Mouse (Mus musculus): ENCODE measurements around the gene Ubl5.
A peak's percentile ranks its signal among the peaks of the same experiment; 100 is the strongest.
"Not testable (repeated sequence)": the region's sequence is repeated elsewhere in the genome, so short reads cannot be mapped to it uniquely, and the experiment has no call there.

Ubl5 gene

DNA sequence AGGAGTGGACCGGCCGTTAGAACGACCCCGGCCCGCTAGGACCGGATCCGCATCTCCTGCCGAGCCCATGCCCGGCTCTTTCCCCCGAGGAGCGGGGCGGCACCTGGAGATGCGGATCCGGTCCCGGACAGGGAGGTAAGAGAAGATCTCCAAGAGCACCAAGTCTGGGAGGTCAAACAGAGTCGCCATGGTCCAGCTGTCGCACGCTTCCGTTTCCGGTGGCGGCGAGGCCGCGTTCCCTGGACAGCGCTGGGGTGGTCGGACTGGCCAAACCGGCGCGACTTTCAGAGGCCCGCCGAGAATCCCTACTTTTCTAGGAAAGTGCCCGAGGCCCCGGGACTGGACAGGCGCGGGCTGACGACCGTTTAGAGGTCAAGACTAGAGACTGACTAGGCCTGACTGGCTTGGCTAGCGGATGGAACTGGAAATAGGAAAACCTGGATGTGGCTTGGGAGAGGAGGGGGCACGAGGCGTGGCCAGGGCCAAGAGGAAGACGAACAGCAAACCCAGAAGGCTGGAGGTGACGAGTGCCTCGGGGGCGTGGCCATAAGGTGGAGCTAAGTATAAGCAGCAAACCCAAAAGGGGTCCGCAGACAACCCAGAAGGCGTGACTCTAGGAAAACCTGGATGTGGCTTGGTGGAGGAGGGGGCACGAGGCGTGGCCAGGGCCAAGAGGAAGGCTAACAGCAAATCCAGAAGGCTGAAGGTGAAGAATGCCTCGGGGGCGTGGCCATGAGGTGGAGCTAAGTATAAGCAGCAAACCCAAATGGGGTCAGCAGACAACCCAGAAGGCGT, at the start of gene Ubl5:
Gene Ubl5 (plus strand): TSS at position 778 of the 795 bp plus-strand sequence.
- peak; percentile 86 to 95 for DNase-seq

DNA sequence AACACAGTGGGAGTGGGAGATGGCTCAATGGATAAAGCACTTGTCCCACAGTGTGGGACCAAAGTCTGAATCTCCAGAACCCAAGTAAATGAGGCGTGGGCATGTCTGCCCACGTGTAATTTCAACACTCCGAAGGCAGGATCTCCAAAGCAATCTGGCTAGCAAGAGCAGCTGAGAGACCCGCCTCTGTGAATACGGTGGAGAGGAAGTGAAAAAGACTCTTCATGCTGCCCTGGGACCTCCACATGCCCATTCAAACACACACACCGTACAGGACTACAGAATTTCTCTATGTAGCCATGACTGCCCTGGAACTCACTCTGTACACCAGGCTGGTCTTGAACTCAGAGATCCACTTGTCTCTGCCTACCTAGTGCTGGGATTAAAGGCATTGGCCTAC, 41.4 kb upstream of the Ubl5 start:
- no peak for DNase-seq

DNA sequence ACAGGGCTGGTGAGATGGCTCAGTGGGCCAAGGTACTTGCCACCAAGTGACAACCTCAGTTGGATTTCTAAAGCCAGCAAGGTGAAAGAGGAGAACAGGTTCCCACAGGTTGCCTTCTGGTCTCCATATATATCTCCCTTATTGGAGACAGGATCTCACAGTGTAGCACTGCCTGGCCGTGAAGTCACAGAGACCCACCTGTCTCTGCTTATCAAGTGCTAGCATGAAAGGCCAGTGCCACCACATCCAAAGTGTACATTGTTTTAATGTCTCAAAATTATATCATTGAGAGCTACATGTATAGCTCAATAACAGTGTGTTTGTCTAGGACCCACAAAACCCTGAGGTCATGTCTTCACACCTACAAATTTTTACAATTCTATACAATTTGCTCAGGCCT, 36.4 kb upstream of the Ubl5 start:
- no peak for DNase-seq

DNA sequence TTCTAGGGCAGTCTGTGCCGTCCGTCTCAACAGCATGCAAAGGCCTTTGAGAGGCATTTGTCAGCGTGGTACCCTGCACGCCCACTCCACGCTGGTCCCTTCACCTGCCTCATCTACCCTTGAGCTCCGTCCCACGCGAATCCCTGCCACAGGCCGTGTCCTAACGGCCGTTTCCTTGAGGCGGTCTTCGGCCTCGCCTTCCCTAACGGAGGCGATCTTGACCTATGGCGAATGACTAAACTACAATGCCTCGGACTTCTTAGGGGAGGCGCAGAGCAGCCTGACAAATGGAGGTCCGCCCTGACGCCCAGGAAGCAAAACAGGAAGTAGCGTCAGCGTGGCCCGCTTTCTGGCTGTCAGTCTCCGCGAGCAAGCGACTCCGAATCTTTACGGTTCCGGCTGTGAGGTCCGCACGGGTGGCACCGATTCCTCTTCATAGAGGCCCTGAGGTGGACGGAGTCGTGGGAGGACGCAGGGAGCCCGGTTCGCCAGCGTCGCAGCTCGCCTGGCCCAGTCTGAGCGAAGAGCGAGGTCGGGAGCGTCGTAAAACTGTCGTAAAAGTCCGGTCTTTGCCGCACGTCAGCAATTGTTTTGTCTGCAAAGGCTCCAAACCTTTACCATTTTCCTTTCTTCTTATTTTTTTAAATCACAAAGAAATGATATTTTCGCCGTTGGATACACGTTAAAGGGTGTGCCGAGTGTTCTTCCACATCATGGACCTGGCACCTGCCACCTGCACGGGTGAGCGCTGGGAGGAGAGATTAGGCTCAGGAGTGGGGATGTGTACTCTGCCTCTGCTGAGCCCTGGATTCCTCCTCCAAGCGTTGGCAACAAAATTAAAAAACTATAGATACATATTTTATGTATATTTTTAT, 35.3 kb upstream of the Ubl5 start:
- peak; percentile 92 to 94 for DNase-seq

DNA sequence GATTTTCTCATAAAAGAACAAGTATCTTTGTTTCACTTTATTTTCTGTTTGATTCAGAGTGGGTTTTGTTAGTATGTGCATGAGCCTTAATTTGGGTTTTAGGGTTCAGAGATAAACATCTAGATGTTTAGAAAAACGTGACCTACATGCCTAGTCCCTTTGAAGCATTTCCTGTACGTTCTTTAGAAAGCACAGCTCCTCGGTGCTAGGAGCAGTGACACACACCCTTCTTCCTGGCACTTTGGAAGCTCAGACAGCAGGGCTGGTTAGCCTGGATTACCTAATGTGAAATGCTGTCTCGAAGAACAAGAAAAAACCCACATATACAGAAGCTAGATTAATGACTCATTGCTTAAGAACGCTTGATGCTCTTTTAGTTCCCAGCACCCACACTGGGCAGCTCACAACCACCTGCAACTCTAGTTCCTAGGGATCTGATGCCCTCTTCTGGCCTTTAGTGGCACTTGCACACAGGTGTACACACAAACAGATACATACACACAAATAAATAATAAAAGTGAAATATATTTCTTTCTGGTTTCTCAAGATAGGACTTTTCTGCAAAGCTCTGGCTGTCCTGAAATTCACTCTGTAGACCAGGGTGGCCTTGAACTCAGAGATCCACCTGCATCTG, 32.7 kb upstream of the Ubl5 start:
- DNase-seq = no peak

DNA sequence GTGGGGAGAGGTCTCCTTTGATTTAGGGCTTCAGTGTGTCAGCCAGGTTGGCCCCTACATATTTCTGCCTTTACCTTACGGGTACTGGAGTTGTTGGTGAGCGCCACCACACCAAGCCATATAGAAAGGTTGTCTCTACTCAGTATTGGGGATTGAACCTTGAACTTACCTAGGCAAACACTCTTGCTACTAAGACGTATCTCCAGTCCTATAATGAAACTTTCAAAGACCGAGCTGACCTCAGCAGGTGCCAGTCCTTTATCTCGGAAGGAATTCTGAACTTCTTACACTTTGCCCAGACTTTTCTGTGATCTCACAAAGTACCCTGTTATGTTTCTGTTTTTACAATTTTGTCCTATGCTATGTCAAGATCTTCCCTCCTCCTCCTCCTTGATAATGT, 30.7 kb upstream of the Ubl5 start:
- DNase-seq = no peak

DNA sequence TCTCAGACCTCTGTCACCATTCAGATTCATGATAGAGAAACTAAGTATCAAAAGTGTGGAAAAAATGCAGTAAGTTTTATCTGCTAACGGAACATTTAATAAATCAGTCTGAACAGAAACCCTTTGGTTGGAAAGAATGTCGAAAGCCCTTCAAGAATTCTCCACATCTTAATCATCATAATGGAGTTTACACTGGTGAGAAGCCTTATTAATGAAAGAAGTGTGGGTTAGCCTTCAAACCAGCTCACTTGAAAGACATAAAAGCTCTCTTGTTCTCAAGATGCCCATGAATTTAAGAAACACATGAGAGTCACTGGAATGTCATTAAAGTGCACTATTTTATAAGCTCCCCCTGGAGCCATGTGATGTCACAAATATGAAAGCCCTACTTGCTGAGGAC, 26.0 kb upstream of the Ubl5 start:
- no peak for DNase-seq

DNA sequence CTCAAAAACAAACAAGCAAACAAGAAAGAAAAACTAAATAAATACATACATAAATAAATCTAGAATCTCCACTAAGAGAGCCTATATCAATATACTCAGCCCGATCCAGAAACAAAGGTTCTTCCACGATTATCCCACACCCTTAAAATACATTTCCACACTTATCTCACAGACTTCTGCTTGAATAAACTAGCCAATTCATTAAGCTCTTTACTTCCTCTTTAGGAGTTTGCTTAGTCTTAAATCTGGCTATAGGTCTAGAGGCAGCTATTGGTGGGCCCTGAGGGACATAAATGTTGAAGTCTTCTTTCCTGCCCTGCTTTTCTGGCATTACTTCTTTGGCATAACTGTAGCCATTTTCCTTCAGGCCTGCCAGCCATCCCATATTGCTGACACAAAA, 11.3 kb upstream of the Ubl5 start:
- DNase-seq = no peak

DNA sequence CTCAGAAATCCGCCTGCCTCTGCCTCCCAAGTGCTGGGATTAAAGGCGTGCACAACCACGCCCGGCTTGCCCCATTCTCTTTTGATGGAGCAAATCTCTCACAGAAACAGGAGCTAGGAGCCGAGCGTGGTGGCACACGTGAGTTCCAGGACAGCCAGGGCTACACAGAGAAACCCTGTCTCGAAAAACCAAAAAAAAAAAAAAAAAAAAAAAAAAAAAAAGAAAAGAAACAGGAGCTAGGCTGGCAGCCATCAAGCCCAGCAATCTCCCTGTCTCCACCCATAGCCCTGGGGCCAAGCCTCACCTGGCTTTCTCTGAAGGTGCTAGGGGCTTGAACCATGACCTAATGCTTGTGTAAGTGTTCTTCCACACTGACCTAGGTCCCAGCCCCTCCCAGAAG, 7.0 kb upstream of the Ubl5 start:
- not testable (repeated sequence) for DNase-seq

DNA sequence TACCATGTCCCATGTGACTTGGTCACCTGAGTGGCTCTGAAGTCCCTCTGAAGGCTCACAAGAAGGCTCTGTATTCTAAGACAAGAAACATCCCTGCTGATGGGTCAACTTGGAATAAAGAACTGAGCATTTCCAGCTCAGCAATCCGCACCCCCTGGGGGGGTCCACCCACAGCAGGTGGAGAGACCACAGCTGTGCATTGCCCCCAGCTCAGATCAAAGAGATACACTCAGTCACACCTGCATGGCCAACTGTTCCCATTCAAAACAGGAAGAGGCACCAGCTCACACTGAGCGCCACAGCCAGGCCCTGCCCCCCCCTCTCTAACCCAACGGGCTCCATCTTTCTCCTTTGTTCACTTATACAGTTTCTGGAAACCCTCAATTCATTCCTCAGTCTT, 6.4 kb upstream of the Ubl5 start:
- DNase-seq = peak; percentile 28 to 55

DNA sequence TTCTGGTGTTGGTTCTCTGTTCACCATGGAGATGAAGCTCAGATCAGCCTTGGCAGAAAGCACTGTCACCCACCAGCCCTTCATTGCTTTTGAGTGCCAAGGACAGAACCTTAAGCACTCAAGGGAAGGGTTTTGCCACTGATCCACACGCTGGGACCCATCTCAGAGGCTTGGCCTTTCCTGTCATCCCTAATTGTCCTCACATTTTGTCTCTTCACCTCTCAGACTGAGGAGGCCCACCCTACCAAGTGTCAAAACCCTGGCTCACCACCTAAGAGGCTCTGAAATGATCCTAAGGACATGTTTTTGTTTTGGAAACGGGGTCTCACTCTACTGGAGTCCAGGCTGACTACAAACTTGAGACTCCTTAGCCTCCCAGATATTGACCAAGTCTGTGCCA, 5.9 kb upstream of the Ubl5 start:
- DNase-seq = no peak

DNA sequence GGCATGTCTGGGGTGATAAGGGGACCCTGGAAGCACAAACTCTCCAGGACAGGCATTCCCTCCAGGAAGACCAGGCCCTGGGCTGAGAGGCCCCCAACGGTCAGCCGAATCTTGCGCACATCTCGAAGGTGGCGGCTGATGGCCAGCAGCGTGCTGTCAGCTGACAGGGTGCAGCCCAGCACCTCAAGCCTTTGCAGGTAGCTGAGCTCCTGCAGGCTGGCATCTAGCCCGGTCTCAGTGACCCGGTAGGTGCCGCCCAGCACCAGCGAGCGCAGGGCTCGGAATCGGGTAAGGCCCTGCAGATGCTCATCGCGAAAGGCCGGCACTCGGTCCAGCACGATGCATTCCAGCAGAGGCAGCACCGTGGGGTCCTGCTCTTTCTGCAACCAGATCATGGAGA, 4.1 kb upstream of the Ubl5 start:
- no peak for DNase-seq

DNA sequence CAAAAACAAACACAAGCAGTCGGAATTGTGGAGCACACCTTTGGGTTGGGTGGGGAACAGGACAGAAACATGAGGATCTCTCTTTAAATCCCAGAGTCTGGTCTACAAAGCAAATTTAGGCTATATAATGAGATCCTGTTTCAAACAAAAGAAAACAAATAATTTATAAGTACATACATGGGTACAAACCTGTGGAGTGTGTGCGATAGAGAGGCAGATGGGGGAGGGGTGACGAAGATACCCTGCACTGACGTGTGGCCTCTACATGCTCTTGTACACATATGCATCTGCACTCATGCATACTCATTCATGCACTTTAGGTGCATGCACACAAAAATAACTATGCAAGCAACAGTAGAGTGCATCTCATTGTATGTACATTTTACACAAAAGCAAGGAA, 3.2 kb upstream of the Ubl5 start:
- DNase-seq = no peak

DNA sequence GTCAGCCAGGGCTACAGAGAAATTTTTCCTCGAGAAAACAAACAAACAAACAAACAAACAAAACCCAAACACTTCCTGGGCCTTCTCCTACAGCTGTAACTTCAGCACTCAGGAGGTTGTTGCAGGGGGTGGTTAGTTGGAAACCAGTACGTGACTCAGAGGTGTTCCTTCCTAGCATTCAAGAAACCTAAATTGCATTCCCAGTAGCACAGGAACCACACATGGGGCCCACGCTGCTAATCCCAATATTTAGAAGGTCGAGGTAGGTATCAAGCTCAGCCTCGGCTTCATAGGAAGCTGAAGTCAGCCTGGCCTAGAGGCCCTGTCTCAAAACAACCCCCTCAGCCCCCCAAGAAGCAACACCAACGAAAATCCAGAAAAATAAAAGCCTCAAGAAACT, 1.2 kb upstream of the Ubl5 start:
- no peak for DNase-seq

DNA sequence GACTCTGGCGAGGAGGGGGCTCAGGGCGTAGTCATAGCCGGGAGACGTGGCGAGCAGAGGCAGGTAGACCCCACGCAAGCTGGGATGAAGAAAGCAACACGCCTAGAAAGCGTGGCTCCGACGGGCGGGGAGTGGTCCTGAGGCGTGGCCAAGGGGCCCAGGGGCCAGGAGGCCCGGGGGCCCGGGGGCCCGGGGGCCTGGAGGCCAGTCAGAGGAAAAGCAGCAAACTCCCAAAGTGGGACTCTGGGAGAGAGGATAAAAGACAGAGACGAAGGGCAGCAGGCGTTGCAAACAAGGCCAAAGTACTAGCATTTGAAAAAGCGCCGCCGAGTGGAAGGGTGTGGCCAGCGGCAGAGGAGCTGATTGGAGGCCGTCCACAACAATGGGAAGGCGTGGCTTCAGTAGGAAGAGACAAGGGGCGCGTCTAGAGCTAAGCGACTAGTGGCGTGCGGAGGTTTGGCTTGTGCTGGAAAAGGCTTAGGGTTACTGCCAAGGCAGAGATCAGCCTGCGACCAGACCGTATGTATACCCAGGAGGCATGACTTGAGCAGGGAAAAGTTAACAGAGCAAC, 303 bp downstream of the Ubl5 start:
- peak; percentile 92 to 93 for DNase-seq

DNA sequence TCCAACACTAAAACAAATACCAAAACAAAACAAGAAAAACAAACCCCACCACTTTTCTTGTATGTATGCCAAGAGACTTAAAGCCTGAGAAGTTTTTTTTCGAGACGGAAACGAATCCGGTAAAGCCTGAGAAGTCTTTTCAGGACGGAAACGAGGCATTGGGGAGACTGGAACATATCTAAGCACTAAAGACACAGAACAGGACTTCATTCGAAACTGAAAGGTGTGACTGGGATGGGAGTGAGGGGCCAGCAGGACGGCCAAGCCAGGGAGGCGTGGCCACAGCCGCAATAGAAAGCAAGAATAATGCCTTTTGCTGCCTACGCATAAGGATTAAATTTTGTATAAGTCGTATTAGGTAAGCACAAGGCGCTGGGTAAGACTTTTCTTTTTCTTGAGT, 1.1 kb downstream of the Ubl5 start:
- DNase-seq = no peak

DNA sequence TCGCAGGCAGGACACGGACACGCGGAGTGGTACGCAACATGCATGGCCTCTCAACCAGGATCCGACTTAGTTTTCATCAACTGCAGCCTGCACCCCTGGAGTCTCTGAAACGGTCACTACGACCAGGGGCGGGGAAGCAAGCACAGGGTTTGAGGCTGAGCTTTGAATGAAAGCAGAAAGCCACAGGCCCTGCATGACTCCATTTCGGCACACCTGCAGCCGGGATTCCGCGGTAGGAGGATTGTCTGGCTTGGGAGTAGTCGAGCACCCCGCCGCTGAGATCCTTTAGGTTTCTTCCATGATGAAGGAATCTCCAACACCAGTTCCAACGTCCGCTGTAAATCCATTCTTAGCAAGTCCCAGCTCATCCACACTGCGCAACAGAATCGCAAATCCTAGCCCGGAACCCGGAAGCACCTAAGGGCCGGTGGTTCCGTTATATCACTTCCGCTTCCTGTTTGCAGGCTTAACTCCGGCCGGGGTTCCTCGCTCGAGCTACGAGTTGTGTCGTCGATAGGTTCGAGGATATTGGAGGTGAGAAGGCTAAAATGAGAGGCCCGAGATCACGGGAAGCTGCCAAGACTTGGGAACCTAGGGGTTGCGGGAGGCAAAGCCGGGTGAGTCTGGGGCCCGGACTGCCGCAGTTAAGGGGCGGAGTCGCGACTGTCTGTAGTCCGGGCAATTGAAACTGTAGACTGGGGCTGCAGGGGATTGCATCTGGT, 1.8 kb downstream of the Ubl5 start, which contains the start of gene Fbxl12:
Gene Fbxl12 (minus strand): TSS at position 408 of the 722 bp plus-strand sequence.
- DNase-seq = peak; percentile 80 to 81

DNA sequence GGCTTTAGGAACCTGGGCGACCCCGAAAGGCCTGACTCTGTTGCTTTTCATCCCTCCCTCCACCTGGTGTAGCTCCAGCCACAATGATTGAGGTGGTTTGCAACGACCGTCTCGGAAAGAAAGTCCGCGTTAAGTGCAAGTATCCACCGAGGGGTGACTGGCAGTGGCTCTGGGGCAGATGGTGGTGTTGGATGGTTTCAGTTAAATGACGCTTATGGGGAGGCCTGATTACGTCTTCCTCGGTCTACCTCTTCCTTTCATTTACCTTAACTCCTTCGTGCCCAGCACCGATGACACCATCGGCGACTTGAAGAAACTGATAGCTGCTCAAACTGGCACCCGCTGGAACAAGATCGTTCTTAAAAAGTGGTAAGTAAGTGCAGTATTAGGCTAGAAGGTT, 2.4 kb downstream of the Ubl5 start:
- DNase-seq = peak; percentile 13 to 22

DNA sequence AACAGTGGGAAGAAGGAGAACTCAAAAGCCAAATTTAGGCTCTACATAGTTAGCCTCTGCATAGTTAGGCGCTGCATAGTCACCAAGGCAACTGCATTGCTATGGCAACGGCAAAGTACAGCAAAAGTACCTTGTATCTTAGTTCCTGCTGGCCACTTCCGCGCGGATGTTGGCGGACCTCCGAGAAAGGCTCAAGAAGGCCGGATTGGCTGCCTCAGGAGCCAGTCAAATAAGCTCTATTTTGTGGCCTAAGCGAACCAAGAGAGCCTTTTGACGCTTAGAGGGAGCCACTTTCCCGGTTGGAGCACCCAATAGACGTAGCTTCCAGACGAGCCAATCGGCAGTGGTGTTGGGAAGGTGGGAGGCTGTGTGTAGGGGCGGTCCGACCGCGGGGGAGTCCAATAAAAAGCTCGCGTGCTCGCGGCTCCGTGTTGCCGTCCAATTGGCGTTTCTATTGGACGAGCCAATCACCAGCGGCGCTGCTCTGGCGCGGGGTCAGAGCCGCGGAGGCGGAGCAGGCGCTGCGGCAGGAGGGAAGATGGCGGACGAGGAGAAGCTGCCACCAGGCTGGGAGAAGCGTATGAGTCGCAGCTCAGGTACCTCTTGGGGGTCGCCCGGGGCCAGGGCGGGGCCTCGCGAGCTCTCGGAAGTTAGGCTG, 9.1 kb downstream of the Ubl5 start, which contains the start of gene Pin1:
Gene Pin1 (plus strand): TSS at position 494 of the 658 bp plus-strand sequence.
- DNase-seq = peak; percentile 98 to 100

DNA sequence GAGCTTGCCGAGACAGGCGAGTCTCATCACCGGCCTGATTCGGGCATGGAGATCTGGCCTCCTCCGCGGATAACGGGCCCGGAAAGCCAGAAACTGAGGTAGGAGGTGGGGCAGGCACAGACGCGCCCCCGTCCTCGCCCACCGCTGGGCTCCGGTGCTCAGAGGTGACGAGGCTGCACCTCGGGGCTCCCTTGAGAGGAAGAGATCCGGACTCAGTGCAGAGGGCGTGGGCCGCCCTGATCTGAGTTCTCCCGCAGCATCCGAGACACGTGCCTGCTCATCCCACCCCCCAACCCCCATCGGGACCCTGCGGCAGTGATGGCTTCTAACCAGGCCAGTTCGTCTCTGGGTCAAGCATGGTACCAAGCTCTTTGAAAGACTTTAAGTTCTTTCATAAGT, 9.6 kb downstream of the Ubl5 start:
- DNase-seq = no peak

DNA sequence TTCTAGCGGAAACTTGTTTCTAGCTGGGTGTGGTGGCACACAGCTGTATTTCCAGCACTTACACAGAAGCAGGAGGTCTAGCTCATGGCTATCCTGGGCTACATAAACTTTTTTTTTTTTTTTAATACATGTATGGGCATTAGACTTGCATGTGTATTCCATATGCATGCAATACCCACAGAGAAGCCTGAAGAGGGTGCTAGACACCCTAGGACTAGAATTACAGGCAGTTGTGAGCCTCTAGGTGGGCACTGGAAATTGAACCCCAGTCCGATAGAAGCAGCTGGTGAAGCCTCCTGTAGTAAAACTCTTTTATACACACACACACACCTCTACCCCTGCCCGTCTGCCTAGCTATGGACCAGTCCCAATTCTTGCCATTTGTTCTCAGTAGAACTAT, 11.2 kb downstream of the Ubl5 start:
- no peak for DNase-seq

DNA sequence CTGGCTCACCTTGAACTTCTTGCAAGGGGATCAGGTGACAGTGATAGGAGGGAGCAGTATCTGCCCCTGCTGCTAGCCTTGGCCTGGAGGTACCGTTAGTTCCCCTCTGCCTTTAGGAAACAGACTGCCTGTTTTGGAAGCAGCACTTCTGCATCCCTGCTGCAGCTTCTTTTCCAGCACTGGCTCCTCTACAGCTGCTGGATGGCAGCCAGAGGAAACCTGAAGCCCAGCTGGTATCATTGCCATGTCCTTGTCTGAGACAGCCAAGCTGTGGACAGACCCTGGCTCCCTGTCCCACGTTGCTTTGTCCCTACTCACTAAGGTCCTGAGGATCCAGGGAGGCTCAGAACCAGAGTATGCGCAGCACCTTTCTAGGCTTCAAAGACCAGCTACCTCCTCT, 14.9 kb downstream of the Ubl5 start:
- no peak for DNase-seq

Data from lung, postnatal 4 days (tissue).